Mouse (Mus musculus): ENCODE results near the gene Kcnj4. TPM values are rescaled to one million over a fixed set of nuclear protein-coding genes. Genes with fewer than 3 reads are reported as not detected.

Gene Kcnj4
- polyA plus RNA-seq, 1 experiment from 2014 or later = not detected

DNA sequence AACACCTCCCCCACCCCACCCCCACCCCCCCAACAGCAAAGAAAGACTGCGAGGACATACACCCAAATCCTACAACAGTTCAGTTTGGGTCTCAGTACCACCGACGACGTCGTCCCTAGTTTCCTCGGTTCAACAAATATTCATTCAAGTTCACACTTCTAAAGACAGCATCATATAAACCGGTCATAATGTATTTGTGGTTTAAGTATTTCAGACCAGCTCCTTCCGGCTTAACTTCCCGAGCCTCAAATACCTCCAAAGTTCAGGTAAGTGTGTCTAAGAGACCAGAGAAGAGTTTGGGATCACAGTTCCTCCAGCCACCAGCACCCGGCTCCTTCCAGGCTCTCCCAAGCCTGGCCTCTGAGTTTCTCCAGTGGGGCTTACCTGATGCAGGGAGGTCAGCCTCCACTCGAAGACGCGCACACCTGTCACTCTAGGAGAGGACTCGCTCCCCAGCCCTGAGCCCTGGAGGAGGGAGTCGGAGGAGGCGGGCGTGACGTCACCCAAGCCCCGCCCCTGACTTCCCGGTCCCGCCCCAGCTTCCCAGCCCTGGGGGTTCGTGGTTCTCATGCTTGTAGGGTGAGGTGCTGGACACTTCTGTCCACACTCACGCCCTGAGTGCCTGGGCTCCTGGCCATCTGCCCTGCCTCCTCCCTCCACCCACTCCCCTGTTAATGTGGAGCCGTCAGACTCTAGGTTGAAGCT lies 49.8 kb downstream of the Kcnj4 start, which contains the start of gene Csnk1e:
Csnk1e (minus strand) TSS at position 461 of the 705 bp plus-strand sequence.
- 1% methylated on average over 20 of the region's 24 CpGs for WGBS
- DNase-seq (ENCODE audit: low spot score) = peak; percentile 91
- peak within 1 kb of the TSS; percentile 84 for H3K27ac ChIP-seq (ENCODE audit: low read length)

DNA sequence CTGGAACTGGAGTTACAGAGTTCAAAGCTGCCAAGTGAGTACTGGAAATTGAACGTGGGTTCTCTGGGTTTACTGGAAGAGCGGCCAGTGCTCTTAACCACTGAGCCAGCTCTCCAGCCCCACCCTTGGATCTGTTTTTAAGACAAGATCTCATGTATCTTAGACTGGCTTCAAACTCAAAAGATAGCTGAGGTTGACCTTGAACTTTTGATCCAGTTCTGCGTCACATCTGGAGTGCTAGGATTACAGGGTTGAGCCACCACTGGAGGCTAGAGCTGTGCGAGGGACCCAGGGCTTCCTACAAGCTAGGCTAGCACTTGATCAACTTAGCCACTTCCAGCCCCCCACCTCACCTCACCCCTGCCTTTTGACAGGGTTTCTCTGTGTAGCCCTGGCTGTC lies 51.2 kb downstream of the Kcnj4 start:
- no peaks in the 10 kb centered on the region for H3K36me3 ChIP-seq (ENCODE audit: insufficient read depth, low read length)
- H3K4me1 ChIP-seq (ENCODE audit: insufficient read depth, low read depth, low read length) = peaks cover 13% of the 10 kb centered on the region; the same call in 1 of the 2 replicates
- DNase-seq (ENCODE audit: low spot score) (no peak), ATAC-seq (no peak)
- H3K4me3 ChIP-seq (ENCODE audit: low read depth, low read length) = no peak overlapping the region
- 78% methylated on average over 4 of the region's 4 CpGs for WGBS
- H3K27me3 ChIP-seq (replicated peaks; ENCODE audit: insufficient read depth, low read length) = no peaks in the 10 kb centered on the region
- H3K27ac ChIP-seq (ENCODE audit: low read length) = no peak overlapping the region
- no peak for TF ChIP-seq EP300 (IDR thresholded peaks at IDR 0.05)
- TF ChIP-seq CTCF (IDR thresholded peaks at IDR 0.05) = no peak
- H3K4me2 ChIP-seq (replicated peaks; ENCODE audit: low read depth, low read length) = no peak overlapping the region
- no peak overlapping the region for H3K9ac ChIP-seq (replicated peaks; ENCODE audit: low read depth)
- no peaks in the 10 kb centered on the region for H3K9me3 ChIP-seq (ENCODE audit: low read length)

More for the DNA sequence above, 49.8 kb downstream of the Kcnj4 start, which contains the start of gene Csnk1e:
- ATAC-seq = peak; percentile 95
- H3K9ac ChIP-seq (replicated peaks; ENCODE audit: low read depth) = peak within 1 kb of the TSS; percentile 29
- H3K4me2 ChIP-seq (replicated peaks; ENCODE audit: low read depth, low read length) = peak within 1 kb of the TSS; percentile 64
- peaks cover 13% of the 10 kb centered on the region; the same call in 1 of the 2 replicates for H3K4me1 ChIP-seq (ENCODE audit: insufficient read depth, low read depth, low read length)
- TF ChIP-seq CTCF (IDR thresholded peaks at IDR 0.05) = no peak
- no peak for TF ChIP-seq EP300 (IDR thresholded peaks at IDR 0.05)
- H3K9me3 ChIP-seq (ENCODE audit: low read length) = no peaks in the 10 kb centered on the region
- no peaks in the 10 kb centered on the region for H3K36me3 ChIP-seq (ENCODE audit: insufficient read depth, low read length)
- H3K4me3 ChIP-seq (ENCODE audit: low read depth, low read length) = peak within 1 kb of the TSS; percentile 34
- H3K27me3 ChIP-seq (replicated peaks; ENCODE audit: insufficient read depth, low read length) = no peaks in the 10 kb centered on the region

DNA sequence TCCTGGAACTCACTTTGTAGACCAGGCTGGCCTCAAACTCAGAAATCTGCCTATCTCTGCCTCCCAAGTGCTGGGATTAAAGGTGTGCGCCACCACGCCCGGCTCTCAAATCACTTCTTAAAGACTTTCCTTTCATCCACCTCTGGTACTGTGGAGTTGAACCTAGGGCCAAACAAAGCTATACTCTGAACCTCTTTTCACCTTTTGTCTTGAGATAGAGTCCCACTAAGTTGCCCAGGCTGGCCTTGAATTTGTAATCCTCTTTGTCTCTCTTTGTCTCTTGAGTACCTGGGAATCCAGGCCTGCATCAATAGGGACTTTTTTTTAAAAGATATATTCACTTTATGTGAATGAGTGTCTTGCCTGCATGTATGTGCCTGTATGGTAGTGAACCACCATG lies 57.0 kb downstream of the Kcnj4 start:
- TF ChIP-seq CTCF (IDR thresholded peaks at IDR 0.05) = no peak
- TF ChIP-seq EP300 (IDR thresholded peaks at IDR 0.05) = no peak
- no peak overlapping the region for H3K9ac ChIP-seq (replicated peaks; ENCODE audit: low read depth)
- ATAC-seq = no peak
- H3K27ac ChIP-seq (ENCODE audit: low read length) = no peak overlapping the region
- no peak overlapping the region for H3K4me3 ChIP-seq (ENCODE audit: low read depth, low read length)
- 79% methylated on average over 3 of the region's 3 CpGs for WGBS
- H3K4me1 ChIP-seq (ENCODE audit: insufficient read depth, low read depth, low read length) = no peaks in the 10 kb centered on the region
- no peaks in the 10 kb centered on the region for H3K36me3 ChIP-seq (ENCODE audit: insufficient read depth, low read length)
- H3K27me3 ChIP-seq (replicated peaks; ENCODE audit: insufficient read depth, low read length) = no peaks in the 10 kb centered on the region
- no peaks in the 10 kb centered on the region for H3K9me3 ChIP-seq (ENCODE audit: low read length)
- no peak for DNase-seq (ENCODE audit: low spot score)
- H3K4me2 ChIP-seq (replicated peaks; ENCODE audit: low read depth, low read length) = no peak overlapping the region

DNA sequence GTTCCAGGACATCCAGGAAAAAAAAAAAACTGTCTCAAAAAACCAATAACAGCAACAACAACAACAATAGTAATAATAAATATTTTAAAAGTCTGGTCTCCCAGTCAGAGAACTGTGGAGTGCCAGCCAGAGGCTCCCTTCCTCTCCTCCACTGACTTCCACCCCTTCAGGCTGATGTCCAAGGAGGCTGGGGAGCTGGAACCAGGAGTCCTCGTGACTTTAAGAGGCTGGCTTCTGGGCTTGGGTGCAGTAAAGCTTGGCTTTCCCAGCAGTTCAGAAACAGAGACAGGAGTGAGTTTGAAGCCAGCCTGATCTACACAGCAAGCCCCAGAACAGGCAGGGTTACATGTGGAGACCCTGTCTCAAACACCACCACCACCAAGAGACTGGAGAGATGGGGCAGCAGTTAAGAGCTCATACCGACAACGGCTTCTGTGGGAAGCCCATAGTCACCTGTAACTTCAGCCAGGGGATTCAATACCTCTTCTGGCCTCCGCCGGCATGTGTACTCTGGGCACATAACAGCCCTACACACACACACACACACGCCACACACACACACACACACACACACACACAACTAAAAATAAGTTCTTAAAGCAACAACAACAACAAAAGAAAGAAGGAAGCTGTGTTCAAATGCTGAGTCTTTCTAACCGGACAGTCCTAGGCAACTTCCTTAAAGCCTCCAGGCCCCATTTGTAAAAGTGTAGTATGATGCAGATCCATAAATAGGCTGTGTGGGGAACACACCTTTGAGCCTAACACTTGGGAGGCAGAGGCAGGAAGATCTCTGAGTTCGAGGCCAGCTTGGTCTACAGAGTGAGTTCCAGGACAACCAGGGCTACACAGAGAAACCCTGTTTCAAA lies 59.0 kb downstream of the Kcnj4 start:
- no peak overlapping the region for H3K27ac ChIP-seq (ENCODE audit: low read length)
- H3K27me3 ChIP-seq (replicated peaks; ENCODE audit: insufficient read depth, low read length) = no peaks in the 10 kb centered on the region
- peak; percentile 38 for DNase-seq (ENCODE audit: low spot score)
- no peaks in the 10 kb centered on the region for H3K36me3 ChIP-seq (ENCODE audit: insufficient read depth, low read length)
- no peaks in the 10 kb centered on the region for H3K9me3 ChIP-seq (ENCODE audit: low read length)
- TF ChIP-seq EP300 (IDR thresholded peaks at IDR 0.05) (no peak), CTCF (IDR thresholded peaks at IDR 0.05) (no peak)
- H3K4me1 ChIP-seq (ENCODE audit: insufficient read depth, low read depth, low read length) = peaks cover 8% of the 10 kb centered on the region; the same call in 1 of the 2 replicates
- ATAC-seq = no peak
- no peak overlapping the region for H3K9ac ChIP-seq (replicated peaks; ENCODE audit: low read depth)
- WGBS = 59% methylated on average over 8 of the region's 8 CpGs
- no peak overlapping the region for H3K4me3 ChIP-seq (ENCODE audit: low read depth, low read length)
- no peak overlapping the region for H3K4me2 ChIP-seq (replicated peaks; ENCODE audit: low read depth, low read length)

DNA sequence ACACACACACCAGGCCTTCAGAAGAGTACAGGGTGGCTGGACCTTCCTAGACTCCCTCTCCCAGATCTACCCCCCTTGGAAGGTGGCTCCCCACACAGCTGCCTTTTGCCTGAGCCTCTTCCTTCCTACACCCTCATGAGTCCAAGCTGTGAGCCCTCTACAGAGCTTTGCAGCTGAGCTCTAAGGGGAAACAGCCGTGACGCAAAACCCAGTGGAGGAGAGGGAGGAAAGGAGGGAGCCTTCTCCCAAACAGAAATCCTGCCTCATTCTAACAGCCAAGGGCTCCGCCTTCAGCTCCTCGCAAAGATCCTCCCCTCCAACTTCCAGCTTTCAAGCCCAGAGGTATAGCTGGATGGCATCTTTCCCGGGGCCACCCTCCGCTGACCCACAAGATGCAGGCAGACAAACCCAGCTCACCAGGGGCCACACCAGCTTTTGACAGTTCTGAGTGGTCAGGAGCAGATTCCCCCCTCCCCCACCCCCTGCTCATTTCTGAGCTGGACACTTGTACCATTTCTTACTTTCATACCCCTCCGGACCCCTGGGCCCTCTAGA lies 61.1 kb downstream of the Kcnj4 start:
- Histone ChIP-seq H3K4me2 (replicated peaks; ENCODE audit: low read depth, low read length) (no peak overlapping the region), H3K9ac (replicated peaks; ENCODE audit: low read depth) (no peak overlapping the region), H3K27ac (ENCODE audit: low read length) (no peak overlapping the region), H3K36me3 (ENCODE audit: insufficient read depth, low read length) (no peaks in the 10 kb centered on the region), H3K27me3 (replicated peaks; ENCODE audit: insufficient read depth, low read length) (no peaks in the 10 kb centered on the region), H3K4me1 (ENCODE audit: insufficient read depth, low read depth, low read length) (peaks cover 25% of the 10 kb centered on the region; the same call in 1 of the 2 replicates), H3K4me3 (ENCODE audit: low read depth, low read length) (no peak overlapping the region), H3K9me3 (ENCODE audit: low read length) (no peaks in the 10 kb centered on the region)
- ATAC-seq (no peak), DNase-seq (ENCODE audit: low spot score) (no peak)
- 71% methylated on average over 5 of the region's 7 CpGs for WGBS
- TF ChIP-seq CTCF (IDR thresholded peaks at IDR 0.05) = no peak
- no peak for TF ChIP-seq EP300 (IDR thresholded peaks at IDR 0.05)

DNA sequence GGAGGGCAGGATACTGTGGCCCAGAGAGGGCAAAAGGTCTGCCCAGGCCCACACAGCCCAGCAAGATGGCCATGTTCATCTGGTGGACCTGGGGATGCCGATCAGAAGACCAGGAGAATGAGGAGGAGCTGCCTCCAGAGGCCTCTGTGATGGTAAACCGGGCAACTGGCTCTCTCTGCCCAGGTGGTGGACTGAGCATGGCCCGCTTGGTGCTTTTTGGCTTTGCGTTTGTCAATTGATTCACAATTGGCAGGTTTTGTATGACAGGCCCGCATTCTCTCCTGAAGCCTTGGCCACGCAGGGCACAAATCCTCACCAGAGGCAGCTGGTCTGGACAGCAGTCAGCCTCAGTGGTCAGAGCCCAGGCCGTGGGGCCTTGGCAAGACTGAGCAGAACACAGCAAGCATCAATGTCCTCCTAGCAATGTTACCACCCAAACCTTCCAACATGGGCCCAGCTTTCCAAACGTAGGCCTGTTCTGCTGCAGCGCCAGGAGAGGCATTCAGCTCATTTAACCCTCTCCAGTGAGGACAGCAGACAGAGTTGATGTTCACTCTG lies 62.0 kb downstream of the Kcnj4 start:
- no peak for TF ChIP-seq EP300 (IDR thresholded peaks at IDR 0.05)
- DNase-seq (ENCODE audit: low spot score) (no peak), ATAC-seq (no peak)
- Histone ChIP-seq H3K4me2 (replicated peaks; ENCODE audit: low read depth, low read length) (no peak overlapping the region), H3K9me3 (ENCODE audit: low read length) (no peaks in the 10 kb centered on the region), H3K36me3 (ENCODE audit: insufficient read depth, low read length) (no peaks in the 10 kb centered on the region), H3K27ac (ENCODE audit: low read length) (no peak overlapping the region), H3K9ac (replicated peaks; ENCODE audit: low read depth) (no peak overlapping the region), H3K27me3 (replicated peaks; ENCODE audit: insufficient read depth, low read length) (no peaks in the 10 kb centered on the region), H3K4me1 (ENCODE audit: insufficient read depth, low read depth, low read length) (peaks cover 30% of the 10 kb centered on the region; the same call in 1 of the 2 replicates), H3K4me3 (ENCODE audit: low read depth, low read length) (no peak overlapping the region)
- 85% methylated on average over 9 of the region's 9 CpGs for WGBS
